Mouse (Mus musculus) lung, postnatal 0 days (tissue): ENCODE measurements at regions not wholly inside any gene's neighbourhood (a gene's known extent, or its start where the extent isn't known, plus 50 kb on each side); places are given as distances from the start of the nearest gene placed in this dataset.

ENCODE experiments used
- CTCF ChIP-seq: IDR thresholded peaks from 2 replicates; pipeline ENCODE4 v1.5.1; 2016; ENCODE audit warnings: antibody characterized with exemption, mild to moderate bottlenecking
- EP300 ChIP-seq: IDR thresholded peaks from 2 replicates; pipeline ENCODE4 v1.6.1; 2016; ENCODE audit warnings: antibody characterized with exemption, mild to moderate bottlenecking, control low read depth

- no peak for TF ChIP-seq CTCF
- TF ChIP-seq EP300 = no peak
These were observed 99.7 kb upstream of the Id4 start for GRCm38 (mm10) chr13:48161339-48161738.
